16 mouse cellular contexts compared by ENCODE assay signal in the genomic region with DNA sequence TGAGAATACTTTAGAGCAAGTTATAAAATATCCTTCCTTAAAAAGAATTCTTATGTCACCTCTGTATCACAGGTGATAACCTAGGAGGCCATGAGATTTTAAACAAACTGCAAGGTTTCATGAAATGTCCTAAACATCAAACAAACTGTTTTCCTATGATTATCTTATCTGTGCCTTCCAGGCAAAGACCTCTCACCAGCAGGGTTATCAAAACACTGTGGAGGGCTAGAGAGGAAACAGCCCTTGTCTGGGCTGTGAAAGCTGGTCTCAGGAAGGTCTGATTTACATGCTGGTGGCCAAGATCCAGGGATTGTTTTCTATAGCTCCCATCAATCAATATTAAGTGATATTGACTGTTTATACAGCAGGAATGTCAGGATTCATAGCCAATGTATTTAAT. TPM values are rescaled to one million over a fixed set of nuclear protein-coding genes. Genes with fewer than 3 reads are reported as not detected.
DNase-seq lines count a peak whose midpoint lies in the region; ATAC-seq and TF ChIP-seq lines count a peak whose summit lies in the region.
"Had no signal": no experiment of that assay in that cellular context is flagged by ENCODE, and none has a peak within 500 bp of the region (broad histone marks: within the 10 kb centered on the region; RNA-seq: fewer than 3 reads in every experiment).

No protein-coding gene starts in this region.

- H3K27me3 ChIP-seq in kidney, embryonic 16.5 days (ENCODE audit: insufficient read depth, low read length): no peaks in the 10 kb centered on the region
- no peaks in the 10 kb centered on the region for H3K27me3 ChIP-seq in liver, embryonic 11.5 days (replicated peaks; ENCODE audit: control insufficient read depth, insufficient read depth, low read length)
- no peaks in the 10 kb centered on the region for H3K27me3 ChIP-seq in forebrain, postnatal 0 days (ENCODE audit: insufficient read depth, low read length)
- H3K27me3 ChIP-seq: heart, embryonic 15.5 days; hindbrain, embryonic 13.5 days; Patski had no signal

- no peak overlapping the region for H3K4me2 ChIP-seq in kidney, embryonic 16.5 days (replicated peaks; ENCODE audit: low read depth, low read length)
- H3K4me2 ChIP-seq in liver, embryonic 11.5 days: no peak overlapping the region
- H3K4me2 ChIP-seq in forebrain, postnatal 0 days (ENCODE audit: low read depth): no peak overlapping the region
- H3K4me2 ChIP-seq: heart, embryonic 15.5 days; hindbrain, embryonic 13.5 days had no signal

- no peaks in the 10 kb centered on the region for H3K4me1 ChIP-seq in kidney, embryonic 16.5 days (ENCODE audit: insufficient read depth, low read length)
- no peaks in the 10 kb centered on the region for H3K4me1 ChIP-seq in liver, embryonic 11.5 days (replicated peaks; ENCODE audit: control insufficient read depth, insufficient read depth, low read length)
- H3K4me1 ChIP-seq in forebrain, postnatal 0 days (ENCODE audit: insufficient read depth): no peaks in the 10 kb centered on the region
- H3K4me1 ChIP-seq: heart, embryonic 15.5 days; hindbrain, embryonic 13.5 days had no signal

- no peak overlapping the region for H3K4me3 ChIP-seq in kidney, embryonic 16.5 days (ENCODE audit: low read length)
- H3K4me3 ChIP-seq in liver, embryonic 11.5 days (ENCODE audit: low read depth, low read length): no peak overlapping the region
- no peak overlapping the region for H3K4me3 ChIP-seq in forebrain, postnatal 0 days (ENCODE audit: low read depth, low read length)
- H3K4me3 ChIP-seq: heart, embryonic 15.5 days; hindbrain, embryonic 13.5 days had no signal

- no peak overlapping the region for H3K27ac ChIP-seq in kidney, embryonic 16.5 days (ENCODE audit: low read length)
- no peak overlapping the region for H3K27ac ChIP-seq in liver, embryonic 11.5 days (ENCODE audit: low read depth, low read length)
- H3K27ac ChIP-seq in forebrain, postnatal 0 days (ENCODE audit: low read depth, low read length): no peak overlapping the region
- H3K27ac ChIP-seq: heart, embryonic 15.5 days; hindbrain, embryonic 13.5 days had no signal

- H3K9me3 ChIP-seq in kidney, embryonic 16.5 days (ENCODE audit: low read length): no peaks in the 10 kb centered on the region
- no peaks in the 10 kb centered on the region for H3K9me3 ChIP-seq in liver, embryonic 11.5 days (ENCODE audit: control insufficient read depth, low read length)
- H3K9me3 ChIP-seq in forebrain, postnatal 0 days (ENCODE audit: low read length): no peaks in the 10 kb centered on the region
- H3K9me3 ChIP-seq: heart, embryonic 15.5 days; hindbrain, embryonic 13.5 days had no signal

- DNase-seq in kidney, adult 8-10 months: no peak
- peak; percentile 52 for DNase-seq in embryo, embryonic 10 days (ENCODE audit: low spot score)
- DNase-seq in liver, embryonic 11.5 days (ENCODE audit: low spot score): no peak
- DNase-seq in yolk sac, embryonic 10.5 days (ENCODE audit: low spot score): peak; percentile 9
- DNase-seq in left cerebral cortex, adult 8-10 months (ENCODE audit: low spot score in 2 of 2): no peak
- no peak for DNase-seq in forebrain, postnatal 0 days
- DNase-seq: gastrocnemius, postnatal 36 days; layer of hippocampus, adult 9-11 months; lung, postnatal 10 days; midbrain, embryonic 14.5 days; right cerebral cortex, postnatal 14 days had no signal

- no peak overlapping the region for H3K9ac ChIP-seq in kidney, embryonic 16.5 days (replicated peaks; ENCODE audit: low read length)
- no peak overlapping the region for H3K9ac ChIP-seq in liver, embryonic 11.5 days (ENCODE audit: low read depth, low read length)
- H3K9ac ChIP-seq in forebrain, postnatal 0 days: no peak overlapping the region
- H3K9ac ChIP-seq: heart, embryonic 15.5 days; hindbrain, embryonic 13.5 days had no signal

- TF ChIP-seq CTCF in forebrain, postnatal 0 days (IDR thresholded peaks at IDR 0.05; ENCODE audit: low read depth): no peak

- 0 out of 2 replicates have a peak, but pooled peaks have one; percentile 51 for ATAC-seq in kidney, embryonic 16.5 days (ENCODE audit: low FRiP score, low TSS enrichment)
- peak; percentile 71 for ATAC-seq in liver, embryonic 11.5 days (replicated peaks; ENCODE audit: low FRiP score)
- no peak for ATAC-seq in forebrain, postnatal 0 days
- ATAC-seq: intestine, postnatal 0 days; Patski had no signal

- H3K36me3 ChIP-seq in kidney, embryonic 16.5 days (ENCODE audit: insufficient read depth, low read length): no peaks in the 10 kb centered on the region
- H3K36me3 ChIP-seq in liver, embryonic 11.5 days (ENCODE audit: control insufficient read depth, insufficient read depth, low read length): no peaks in the 10 kb centered on the region
- no peaks in the 10 kb centered on the region for H3K36me3 ChIP-seq in forebrain, postnatal 0 days (ENCODE audit: insufficient read depth)
- H3K36me3 ChIP-seq: heart, embryonic 15.5 days; hindbrain, embryonic 13.5 days had no signal

RNA-seq across cellular contexts. Expression of a gene that starts 46.4 kb away (rescaled TPM):
- 9.0 TPM in 2 replicates for polyA plus RNA-seq in kidney, embryonic 16.5 days (2015; fragmentation: Nextera tagmentation; extraction: Ambion mirVana)
- 3.0 and 3.6 TPM in 2 replicates for polyA plus RNA-seq in liver, embryonic 11.5 days (2014; fragmentation: Nextera tagmentation; extraction: Ambion mirVana)
- 10 to 100 TPM; 15.3 to 20.1 (median 17.3) TPM for total RNA-seq in left cerebral cortex, adult 8-10 months (2022)
- total RNA-seq in forebrain, postnatal 0 days (2014; rRNA removed): 4.5 TPM in 2 replicates
- polyA plus RNA-seq in forebrain, postnatal 0 days (2015; fragmentation: Nextera tagmentation; extraction: Ambion mirVana): 1.1 TPM in 2 replicates
- polyA plus RNA-seq: Patski had no signal

Comparison
In these comparisons a context has a peak if more than half of its experiments do, and no peak if none do; other contexts are left out.
1. DNase-seq: peak in embryo, embryonic 10 days (single experiment) and yolk sac, embryonic 10.5 days (single experiment); none in kidney, adult 8-10 months (0 of 2), liver, embryonic 11.5 days (single experiment), left cerebral cortex, adult 8-10 months (0 of 2) and forebrain, postnatal 0 days (single experiment).